Mouse (Mus musculus): ENCODE data around the gene Prkca.

Prkca gene

GRCm38 (mm10) chr11:107917721-107918235, 425.9 kb downstream of the Prkca start:
- no peak for DNase-seq

GRCm38 (mm10) chr11:107914634-107915226, 429.0 kb downstream of the Prkca start, which contains the start of gene Cacng5:
TSS of gene Cacng5 (minus strand) at chr11:107915055.
- DNase-seq = no peak

- DNase-seq = no peak
Observed at GRCm38 (mm10) chr11:107913317-107913716, 430.4 kb downstream of the Prkca start.

- DNase-seq = no peak
Observed at GRCm38 (mm10) chr11:107905364-107905763, 438.4 kb downstream of the Prkca start.

GRCm38 (mm10) chr11:107903966-107904605, 439.6 kb downstream of the Prkca start:
- DNase-seq = no peak

- DNase-seq = no peak
Observed at GRCm38 (mm10) chr11:107900470-107900869, 443.3 kb downstream of the Prkca start.

- no peak for DNase-seq
Observed at GRCm38 (mm10) chr11:107898698-107899097, 445.0 kb downstream of the Prkca start.

- no peak for DNase-seq
Observed at GRCm38 (mm10) chr11:107895635-107896034, 448.1 kb downstream of the Prkca start.

GRCm38 (mm10) chr11:107891377-107891776, 452.4 kb downstream of the Prkca start:
- no peak for DNase-seq

GRCm38 (mm10) chr11:107887342-107887741, 456.4 kb downstream of the Prkca start:
- no peak for DNase-seq
